Mouse (Mus musculus) lung, adult 2 months (tissue): Measurements from ENCODE around the gene Ptprg. TPM values are rescaled to one million over a fixed set of nuclear protein-coding genes. Genes with fewer than 3 reads are reported as not detected.

Experiments
- DNase-seq: peaks from one replicate; pipeline ENCODE4 v3.0.0; 2022
- H3K4me1 ChIP-seq: fragments of 200-500 bp; 2 replicates; pipeline ENCODE4 v1.6.1; 2011; ENCODE audit warnings: low read length; ENCODE audit not compliant: control insufficient read depth, insufficient read depth
- H3K4me3 ChIP-seq: fragments of 200-500 bp; replicated peaks from 2 replicates; pipeline ENCODE3; 2011; ENCODE audit warnings: low read depth, mild to moderate bottlenecking, control low read depth, low read length; ENCODE audit errors: extremely low read depth
- CTCF ChIP-seq: fragments of 200-500 bp; IDR thresholded peaks from 2 replicates; pipeline ENCODE4 v1.5.1; 2011; ENCODE audit warnings: mild to moderate bottlenecking, low read length, control low read depth; ENCODE audit not compliant: insufficient read depth
- POLR2A ChIP-seq: fragments of 200-500 bp; IDR thresholded peaks from 2 replicates; pipeline ENCODE4 v1.6.1; 2011; ENCODE audit warnings: low read depth, mild to moderate bottlenecking, control low read depth, low read length, borderline replicate concordance; ENCODE audit errors: extremely low read depth
- WGBS: fragments of 180-500 bp; shearing (Covaris S2); methylation state at CpG from one replicate; pipeline ENCODE4 v1.1.7; 2018; 5-methylcytosine and 5-hydroxymethylcytosine counted together
- polyA plus RNA-seq: library from polyadenylated mRNA; depleted of rRNA; stranded (reverse); fragments of >200 nt; gene quantifications from 2 replicates; pipeline ENCODE4 v1.2.3, GENCODE M21; 2012

The Ptprg gene
- polyA plus RNA-seq, 1 experiment = 79.9 TPM

DNA sequence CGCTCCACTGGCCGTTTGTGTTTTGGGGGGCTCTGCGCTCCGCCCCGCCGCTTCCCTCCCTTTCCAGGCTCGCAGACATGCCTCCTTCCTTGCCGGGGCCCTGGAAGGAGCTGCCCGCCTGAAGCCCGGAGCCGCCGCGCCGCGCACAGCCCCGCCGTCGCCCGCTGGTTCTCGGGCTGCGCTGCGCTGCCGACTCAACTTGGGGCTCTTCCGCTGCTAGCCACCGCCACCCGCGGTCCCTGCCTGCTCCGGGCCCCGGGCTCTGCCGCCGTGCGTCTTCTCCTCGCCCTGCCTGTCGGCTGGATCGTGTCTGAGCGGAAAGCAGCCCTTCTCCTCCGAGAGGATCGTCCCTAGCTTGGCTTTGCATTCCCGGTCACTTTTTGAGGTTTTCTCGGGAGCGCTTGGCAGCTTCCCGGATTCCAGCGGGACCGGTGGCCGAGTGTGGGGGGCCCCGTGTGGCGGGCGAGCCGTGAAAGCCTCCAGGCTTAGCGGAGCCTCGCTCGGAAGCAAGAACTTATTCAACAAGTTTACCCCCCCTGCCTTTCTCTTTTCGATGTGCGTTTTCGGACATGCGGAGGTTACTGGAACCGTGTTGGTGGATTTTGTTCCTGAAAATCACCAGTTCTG is 460 bp downstream of the Ptprg start:
- peak; percentile 66 for DNase-seq
- H3K4me3 ChIP-seq = peak overlapping the region; percentile 81
- peaks cover 4% of the 10 kb centered on the region for H3K4me1 ChIP-seq
- TF ChIP-seq CTCF (no peak), POLR2A (no peak)
- WGBS = 1% methylated on average over 57 of the region's 57 CpGs

GRCm38 (mm10) chr14:11554306-11555041 is 1.1 kb downstream of the Ptprg start:
- WGBS = 1% methylated on average over 46 of the region's 46 CpGs
- TF ChIP-seq CTCF = no peak
- 0 out of 2 replicates have a peak, but pooled peaks have one; percentile 8 for TF ChIP-seq POLR2A
- DNase-seq = peak; percentile 63

GRCm38 (mm10) chr14:11555061-11555501 is 1.7 kb downstream of the Ptprg start:
- H3K4me1 ChIP-seq = peaks cover 4% of the 10 kb centered on the region
- no peak for TF ChIP-seq POLR2A
- TF ChIP-seq CTCF = no peak
- DNase-seq = no peak
- peak overlapping the region; percentile 81 for H3K4me3 ChIP-seq
- WGBS = under 1% methylated on average over 17 of the region's 17 CpGs

More at GRCm38 (mm10) chr14:11554306-11555041, 1.1 kb downstream of the Ptprg start:
- peak overlapping the region; percentile 81 for H3K4me3 ChIP-seq
- peaks cover 4% of the 10 kb centered on the region for H3K4me1 ChIP-seq

DNA sequence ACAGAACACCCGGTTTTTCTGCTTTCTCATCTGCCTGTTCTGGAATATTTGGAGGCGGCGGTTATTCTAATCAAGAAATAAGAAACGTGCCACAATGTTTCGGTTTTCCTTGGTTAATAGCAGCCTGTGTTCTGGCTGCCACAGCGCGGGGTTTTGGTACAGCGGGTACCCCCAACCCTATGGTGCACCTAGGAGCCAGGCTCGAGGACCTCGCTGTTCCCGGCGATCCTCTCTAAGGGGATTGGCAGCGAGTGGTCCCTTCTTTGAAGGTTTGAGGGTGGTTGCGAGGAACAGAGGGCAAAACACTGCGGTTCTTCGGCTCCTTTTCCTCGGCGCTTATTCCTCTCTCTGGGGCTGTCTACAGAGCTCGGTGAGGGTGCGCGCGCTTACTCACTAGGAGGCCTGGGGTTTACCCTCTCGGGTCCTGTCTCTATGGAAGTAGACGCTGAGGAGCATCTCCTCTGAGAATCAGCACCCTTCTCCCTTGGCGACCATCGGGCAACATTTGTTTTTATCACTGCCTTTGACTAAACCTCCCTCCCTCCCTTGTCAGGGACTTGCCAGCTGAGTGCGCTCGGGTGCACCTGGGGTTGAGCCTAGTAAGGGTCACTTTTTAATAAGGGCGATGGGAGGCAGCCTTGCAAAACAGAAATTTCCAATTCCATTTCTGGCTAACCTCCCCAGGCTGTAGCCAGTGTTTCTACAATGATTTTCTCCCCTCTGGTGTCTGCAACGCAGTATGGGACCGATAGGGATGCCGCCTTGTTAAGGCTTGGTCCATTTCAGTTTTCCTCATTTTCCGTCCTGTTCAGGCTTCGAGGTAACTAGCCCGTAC is 2.4 kb downstream of the Ptprg start:
- WGBS = 3% methylated on average over 35 of the region's 35 CpGs
- DNase-seq = peak; percentile 41
- H3K4me3 ChIP-seq = peak overlapping the region; percentile 81
- H3K4me1 ChIP-seq = peaks cover 6% of the 10 kb centered on the region
- TF ChIP-seq CTCF = no peak
- no peak for TF ChIP-seq POLR2A

DNA sequence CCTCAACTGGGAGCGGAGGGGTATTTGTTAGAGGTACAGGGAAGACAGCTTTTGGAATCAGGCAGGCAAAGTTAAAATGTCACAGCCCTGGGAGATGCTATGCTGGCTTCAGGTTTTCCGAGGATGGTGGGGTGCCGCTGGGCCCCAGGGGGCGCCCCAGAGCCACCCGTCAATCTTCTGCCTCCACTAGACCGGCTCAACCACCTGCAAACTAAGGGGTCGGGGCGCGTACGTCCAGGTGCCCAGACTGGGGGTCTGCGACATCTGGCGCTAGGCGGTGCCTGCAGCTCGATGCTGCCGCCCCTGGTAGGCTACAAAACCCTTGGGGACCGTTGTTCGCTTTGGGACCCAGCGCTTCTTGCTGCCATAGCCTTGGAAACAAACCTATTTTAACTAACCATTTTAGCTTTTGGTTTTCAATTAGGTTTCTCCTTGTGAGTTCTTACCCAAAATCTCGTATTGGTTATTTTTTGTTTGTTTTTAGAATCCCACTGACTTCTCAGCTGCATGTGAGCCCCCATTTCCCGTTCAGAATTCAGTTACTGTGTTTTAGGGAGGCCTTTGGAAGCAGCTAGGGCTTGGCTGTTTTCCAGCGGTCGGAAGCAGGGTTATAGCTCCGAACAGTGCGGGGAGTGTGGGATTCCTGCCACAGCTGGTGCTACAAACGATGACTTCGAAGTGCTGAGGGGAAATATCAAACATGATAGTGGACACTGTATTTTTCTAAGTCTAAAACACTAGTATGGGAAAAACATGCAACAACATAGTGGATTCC is 3.2 kb downstream of the Ptprg start:
- peak; percentile 67 for DNase-seq
- TF ChIP-seq POLR2A (no peak), CTCF (peak; percentile 22)
- H3K4me3 ChIP-seq = peak overlapping the region; percentile 81

DNA sequence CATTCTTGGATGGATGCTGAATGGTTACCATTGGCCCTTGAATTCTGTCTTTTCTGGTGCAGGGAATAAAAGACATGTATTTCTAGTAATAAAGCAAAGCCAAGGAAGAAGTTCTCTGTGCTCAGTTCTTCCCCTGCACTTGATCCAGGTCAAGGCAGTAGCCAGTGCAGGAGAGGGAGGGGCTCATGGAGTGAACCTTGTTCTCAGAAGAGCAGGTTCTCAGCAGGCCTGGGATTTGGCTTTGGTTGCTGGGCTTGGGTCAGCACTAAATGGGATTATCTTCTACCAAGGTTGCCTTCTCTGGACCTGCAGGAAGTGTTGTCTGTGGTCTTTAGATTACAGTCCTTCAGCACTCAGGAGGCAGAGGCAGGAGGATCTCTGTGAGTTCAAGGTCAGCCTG is 5.2 kb downstream of the Ptprg start:
- TF ChIP-seq POLR2A (no peak), CTCF (no peak)
- no peak overlapping the region for H3K4me3 ChIP-seq
- DNase-seq = no peak
- H3K4me1 ChIP-seq = peaks cover 4% of the 10 kb centered on the region; the same call in 1 of the 2 replicates

More for the DNA sequence above, 3.2 kb downstream of the Ptprg start:
- peaks cover 8% of the 10 kb centered on the region for H3K4me1 ChIP-seq
- WGBS = 3% methylated on average over 26 of the region's 26 CpGs

GRCm38 (mm10) chr14:11560641-11561232 is 7.4 kb downstream of the Ptprg start:
- DNase-seq = no peak
- TF ChIP-seq CTCF (no peak), POLR2A (no peak)
- H3K4me1 ChIP-seq = peaks cover 4% of the 10 kb centered on the region; the same call in 1 of the 2 replicates
- WGBS = 50% methylated on average over 8 of the region's 8 CpGs
- H3K4me3 ChIP-seq = no peak overlapping the region

DNA sequence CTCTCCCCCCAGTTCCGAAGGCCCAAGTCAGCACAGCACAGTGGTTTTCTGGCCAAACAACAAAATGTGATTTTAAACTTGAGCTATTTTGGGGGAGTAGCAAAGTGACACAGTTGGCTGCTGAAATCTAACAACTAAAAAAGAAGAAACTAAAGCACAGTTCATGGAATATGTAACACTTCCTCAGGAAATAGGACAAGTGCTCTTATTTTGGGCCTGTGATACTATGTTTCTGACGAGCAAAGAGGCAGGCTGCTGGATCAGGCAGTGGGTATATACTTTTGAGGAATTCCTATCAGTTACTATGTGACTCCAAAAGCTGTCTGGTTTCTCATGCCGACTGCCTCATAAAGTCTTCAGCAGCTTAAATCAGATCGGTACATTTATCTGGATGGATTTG is 8.1 kb downstream of the Ptprg start:
- DNase-seq = no peak
- TF ChIP-seq POLR2A (no peak), CTCF (no peak)
- H3K4me3 ChIP-seq = no peak overlapping the region
- WGBS = 68% methylated on average over 4 of the region's 4 CpGs
- peaks cover 4% of the 10 kb centered on the region; the same call in 1 of the 2 replicates for H3K4me1 ChIP-seq
